Mouse (Mus musculus) midbrain, postnatal 0 days (tissue): ENCODE data around the gene A730061H03Rik. TPM values are rescaled to one million over a fixed set of nuclear protein-coding genes. Genes with fewer than 3 reads are reported as not detected.

Experiments
- ATAC-seq: fragments of 200-750 bp; cut with Nextera tagmentation; 2 replicates; pipeline ENCODE4 v1.8.0; 2017; ENCODE audit warnings: moderate number of reproducible peaks, mild to moderate bottlenecking, moderate TSS enrichment, moderate library complexity; ENCODE audit not compliant: low FRiP score
- DNase-seq: peaks from one replicate; pipeline ENCODE4 v3.0.0-alpha.2; 2015; ENCODE audit warnings: low spot score
- H3K27ac ChIP-seq: fragments of 300-500 bp; sonication (generic); 2 replicates; pipeline ENCODE4 v1.5.1; 2014; ENCODE audit warnings: low read depth, mild to moderate bottlenecking, low read length, mixed read lengths
- H3K27me3 ChIP-seq: fragments of 300-500 bp; sonication (generic); 2 replicates; pipeline ENCODE4 v1.6.1; 2014; ENCODE audit warnings: low read length, control low read depth, mixed read lengths; ENCODE audit not compliant: insufficient read depth
- H3K36me3 ChIP-seq: fragments of 300-500 bp; sonication (generic); 2 replicates; pipeline ENCODE4 v1.6.1; 2014; ENCODE audit warnings: low read length, control low read depth, mixed read lengths; ENCODE audit not compliant: insufficient read depth
- H3K4me1 ChIP-seq: fragments of 300-500 bp; sonication (generic); 2 replicates; pipeline ENCODE4 v1.6.1; 2014; ENCODE audit warnings: mild to moderate bottlenecking, control low read depth, antibody characterized with exemption, low read length, mixed read lengths; ENCODE audit not compliant: insufficient read depth
- H3K4me2 ChIP-seq: fragments of 300-500 bp; sonication (generic); 2 replicates; pipeline ENCODE4 v1.6.1; 2014; ENCODE audit warnings: low read depth, mild to moderate bottlenecking, low read length, mixed read lengths; ENCODE audit not compliant: poor library complexity, severe bottlenecking
- H3K4me3 ChIP-seq: fragments of 300-500 bp; sonication (generic); 2 replicates; pipeline ENCODE4 v1.5.1; 2014; ENCODE audit warnings: low read depth, mild to moderate bottlenecking, low read length, moderate library complexity
- H3K9ac ChIP-seq: fragments of 300-500 bp; sonication (generic); replicated peaks from 2 replicates; pipeline ENCODE4 v1.6.1; 2014; ENCODE audit warnings: mild to moderate bottlenecking, low read length, moderate library complexity, mixed read lengths; ENCODE audit not compliant: poor library complexity, severe bottlenecking
- H3K9me3 ChIP-seq: fragments of 300-500 bp; sonication (generic); 2 replicates; pipeline ENCODE4 v1.6.1; 2016; ENCODE audit warnings: low read length, control low read depth
- CTCF ChIP-seq: IDR thresholded peaks from 2 replicates; pipeline ENCODE4 v1.5.1; 2016; ENCODE audit warnings: antibody characterized with exemption, mild to moderate bottlenecking
- WGBS: fragments of 180-500 bp; shearing (Covaris S2); extraction: QIAGEN DNeasy Blood & Tissue Kit; methylation state at CpG from one replicate; pipeline ENCODE4 v1.1.7; 2014; 5-methylcytosine and 5-hydroxymethylcytosine counted together
- polyA plus RNA-seq: library from polyadenylated mRNA; unstranded; fragments of >200 nt; fragmentation: Nextera tagmentation; extraction: Ambion mirVana; gene quantifications from 2 replicates; pipeline ENCODE4 v1.2.1, GENCODE M21; 2015
- total RNA-seq: library from RNA; depleted of rRNA; stranded (reverse); fragments of >200 nt; gene quantifications from 2 replicates; pipeline ENCODE4 v1.2.3, GENCODE M21; 2014; rRNA removed

Gene A730061H03Rik
- total and polyA plus RNA-seq, 2 experiments from 2014 or later, result 0.69 to 5.4 TPM

DNA sequence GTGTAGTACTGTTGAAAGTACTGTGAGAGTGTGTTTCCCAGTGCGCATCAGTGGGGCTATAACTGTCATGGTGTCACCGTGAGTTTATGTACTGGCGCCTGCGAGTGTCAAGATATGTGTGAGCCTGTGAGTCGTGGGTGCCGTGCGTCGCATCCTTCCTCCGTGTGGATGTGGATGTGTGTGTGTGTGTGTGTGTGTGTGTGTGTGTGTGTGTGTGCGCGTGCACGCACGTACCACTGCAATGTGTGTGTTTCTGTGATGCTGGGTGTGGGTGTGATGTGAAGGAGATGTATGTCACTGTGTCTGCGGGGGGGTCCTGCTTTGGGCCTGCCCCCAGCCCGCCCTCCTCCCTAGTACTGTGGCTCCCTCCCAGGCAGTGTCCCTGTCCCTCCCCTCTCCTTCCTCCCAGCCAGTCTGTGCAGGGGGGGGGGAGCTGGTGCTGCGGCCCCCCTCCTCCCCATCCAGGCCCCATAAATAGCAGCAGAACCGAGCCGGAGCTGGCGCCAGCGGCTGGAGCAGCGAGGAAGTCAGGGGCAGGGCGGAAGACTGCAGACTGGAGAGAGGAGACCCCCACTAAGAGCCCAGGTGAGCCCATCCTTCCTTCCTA lies 50.0 kb downstream of the A730061H03Rik start, which contains the start of gene Cpne6:
Cpne6 (plus strand) TSS at position 321 of the 607 bp plus-strand sequence.
- ATAC-seq, result peak; percentile 25; the same call in 1 of the 2 replicates
- Histone ChIP-seq H3K36me3 (peaks cover 3% of the 10 kb centered on the region; the same call in 1 of the 2 replicates), H3K27ac (no peak within 1 kb of the TSS), H3K9ac (0 out of 2 replicates have a peak within 1 kb of the TSS, but pooled peaks have one; percentile 1), H3K4me3 (no peak within 1 kb of the TSS), H3K27me3 (no peaks in the 10 kb centered on the region), H3K4me2 (peak within 1 kb of the TSS; percentile 29), H3K9me3 (no peaks in the 10 kb centered on the region), H3K4me1 (0 out of 2 replicates have a peak, but pooled peaks cover 4% of the 10 kb centered on the region)
- TF ChIP-seq CTCF, result no peak
- WGBS, result 73% methylated on average over 18 of the region's 22 CpGs
- DNase-seq, result no peak

Other genes starting within 250 kb of the A730061H03Rik start
- gene Dhrs4, start 81.6 kb downstream of the A730061H03Rik start, total RNA-seq, result 10.0 and 13.8 TPM in 2 replicates
- 18.0 and 19.4 TPM in 2 replicates for gene Dhrs4, start 81.6 kb downstream of the A730061H03Rik start, polyA plus RNA-seq
- gene Carmil3, start 69.8 kb downstream of the A730061H03Rik start, total RNA-seq, result 118 and 166 TPM in 2 replicates
- 33.3 and 37.6 TPM in 2 replicates for gene Carmil3, start 69.8 kb downstream of the A730061H03Rik start, polyA plus RNA-seq
- 9.4 and 14.7 TPM in 2 replicates for gene Cpne6, start 50.0 kb downstream of the A730061H03Rik start, total RNA-seq
- gene Cpne6, start 50.0 kb downstream of the A730061H03Rik start, polyA plus RNA-seq, result 12.3 and 15.0 TPM in 2 replicates
- gene Nrl, start 35.4 kb downstream of the A730061H03Rik start, total RNA-seq, result 1.5 and 3.8 TPM in 2 replicates
- 0.55 and 0.57 TPM in 2 replicates for gene Nrl, start 35.4 kb downstream of the A730061H03Rik start, polyA plus RNA-seq
- gene Pck2, start 20.1 kb downstream of the A730061H03Rik start, total RNA-seq, result 27.8 and 29.1 TPM in 2 replicates
- gene Pck2, start 20.1 kb downstream of the A730061H03Rik start, polyA plus RNA-seq, result 18.2 and 21.6 TPM in 2 replicates
- 98.3 and 103 TPM in 2 replicates for gene Dcaf11, start 400 bp downstream of the A730061H03Rik start, total RNA-seq
- gene Dcaf11, start 400 bp downstream of the A730061H03Rik start, polyA plus RNA-seq, result 102 and 114 TPM in 2 replicates
- gene Fitm1, start 15.2 kb upstream of the A730061H03Rik start, total RNA-seq, result 0.33 and 0.80 TPM in 2 replicates
- 0.16 and 0.17 TPM in 2 replicates for gene Fitm1, start 15.2 kb upstream of the A730061H03Rik start, polyA plus RNA-seq
- 119 and 147 TPM in 2 replicates for gene Psme1, start 17.7 kb upstream of the A730061H03Rik start, total RNA-seq
- 268 and 288 TPM in 2 replicates for gene Psme1, start 17.7 kb upstream of the A730061H03Rik start, polyA plus RNA-seq
- 36.3 and 38.9 TPM in 2 replicates for gene Emc9, start 24.9 kb upstream of the A730061H03Rik start, total RNA-seq
- 74.3 and 78.8 TPM in 2 replicates for gene Emc9, start 24.9 kb upstream of the A730061H03Rik start, polyA plus RNA-seq
- gene Psme2, start 30.7 kb upstream of the A730061H03Rik start, total RNA-seq, result 62.8 and 69.6 TPM in 2 replicates
- gene Psme2, start 30.7 kb upstream of the A730061H03Rik start, polyA plus RNA-seq, result 157 and 184 TPM in 2 replicates
- gene Rnf31, start 31.3 kb upstream of the A730061H03Rik start, total RNA-seq, result 19.8 and 26.7 TPM in 2 replicates
- 20.4 and 23.0 TPM in 2 replicates for gene Rnf31, start 31.3 kb upstream of the A730061H03Rik start, polyA plus RNA-seq
- gene Irf9, start 43.2 kb upstream of the A730061H03Rik start, total RNA-seq, result 17.1 and 18.2 TPM in 2 replicates
- gene Irf9, start 43.2 kb upstream of the A730061H03Rik start, polyA plus RNA-seq, result 7.4 and 8.3 TPM in 2 replicates
- gene Rec8, start 57.6 kb upstream of the A730061H03Rik start, total RNA-seq, result 6.0 and 11.1 TPM in 2 replicates
- gene Rec8, start 57.6 kb upstream of the A730061H03Rik start, polyA plus RNA-seq, result 7.6 and 8.7 TPM in 2 replicates
- 109 and 122 TPM in 2 replicates for gene Ipo4, start 75.6 kb upstream of the A730061H03Rik start, total RNA-seq
- gene Ipo4, start 75.6 kb upstream of the A730061H03Rik start, polyA plus RNA-seq, result 104 and 112 TPM in 2 replicates
- 6.3 and 6.7 TPM in 2 replicates for gene Gm49378, start 77.5 kb upstream of the A730061H03Rik start, total RNA-seq
- gene Gm49378, start 77.5 kb upstream of the A730061H03Rik start, polyA plus RNA-seq, result 2.3 and 2.8 TPM in 2 replicates
- 47.7 and 60.3 TPM in 2 replicates for gene Tm9sf1, start 83.4 kb upstream of the A730061H03Rik start, total RNA-seq
- 48.2 and 54.3 TPM in 2 replicates for gene Tm9sf1, start 83.4 kb upstream of the A730061H03Rik start, polyA plus RNA-seq
- gene Tssk4, start 89.8 kb upstream of the A730061H03Rik start, total RNA-seq, result 0.14 and 0.16 TPM in 2 replicates
- 0.28 and 0.36 TPM in 2 replicates for gene Tssk4, start 89.8 kb upstream of the A730061H03Rik start, polyA plus RNA-seq
- gene Mdp1, start 100.1 kb upstream of the A730061H03Rik start, total RNA-seq, result 46.7 and 53.7 TPM in 2 replicates
- 77.9 and 82.2 TPM in 2 replicates for gene Mdp1, start 100.1 kb upstream of the A730061H03Rik start, polyA plus RNA-seq
- gene Gmpr2, start 111.5 kb upstream of the A730061H03Rik start, total RNA-seq, result 19.9 and 24.4 TPM in 2 replicates
- 35.5 and 36.7 TPM in 2 replicates for gene Gmpr2, start 111.5 kb upstream of the A730061H03Rik start, polyA plus RNA-seq
- 129 and 133 TPM in 2 replicates for gene Nedd8, start 111.7 kb upstream of the A730061H03Rik start, total RNA-seq
- gene Nedd8, start 111.7 kb upstream of the A730061H03Rik start, polyA plus RNA-seq, result 569 and 590 TPM in 2 replicates
- 14.6 and 15.7 TPM in 2 replicates for gene Tinf2, start 121.4 kb upstream of the A730061H03Rik start, total RNA-seq
- 19.9 and 23.6 TPM in 2 replicates for gene Tinf2, start 121.4 kb upstream of the A730061H03Rik start, polyA plus RNA-seq
- gene Tgm1, start 153.5 kb upstream of the A730061H03Rik start, total RNA-seq, result 0.16 and 0.38 TPM in 2 replicates
- 0.14 and 0.18 TPM in 2 replicates for gene Tgm1, start 153.5 kb upstream of the A730061H03Rik start, polyA plus RNA-seq
- gene Rabggta, start 161.9 kb upstream of the A730061H03Rik start, total RNA-seq, result 75.1 and 94.5 TPM in 2 replicates
- gene Rabggta, start 161.9 kb upstream of the A730061H03Rik start, polyA plus RNA-seq, result 61.9 and 62.6 TPM in 2 replicates
- 75.1 and 94.0 TPM in 2 replicates for gene Dhrs1, start 185.3 kb upstream of the A730061H03Rik start, total RNA-seq
- gene Dhrs1, start 185.3 kb upstream of the A730061H03Rik start, polyA plus RNA-seq, result 72.0 and 73.3 TPM in 2 replicates
- 22.0 and 30.4 TPM in 2 replicates for gene Nop9, start 185.3 kb upstream of the A730061H03Rik start, total RNA-seq
- gene Nop9, start 185.3 kb upstream of the A730061H03Rik start, polyA plus RNA-seq, result 17.3 and 17.8 TPM in 2 replicates
- 0.66 and 2.6 TPM in 2 replicates for gene Cideb, start 198.1 kb upstream of the A730061H03Rik start, total RNA-seq
- gene Cideb, start 198.1 kb upstream of the A730061H03Rik start, polyA plus RNA-seq, result 0.25 and 1.1 TPM in 2 replicates
- 0.38 and 1.6 TPM in 2 replicates for gene Ltb4r2, start 201.0 kb upstream of the A730061H03Rik start, total RNA-seq
- 0.43 and 0.60 TPM in 2 replicates for gene Ltb4r2, start 201.0 kb upstream of the A730061H03Rik start, polyA plus RNA-seq
- gene Ltb4r1, start 205.6 kb upstream of the A730061H03Rik start, total RNA-seq, result 0.88 and 1.8 TPM in 2 replicates
- gene Ltb4r1, start 205.6 kb upstream of the A730061H03Rik start, polyA plus RNA-seq, result 0.94 and 1.1 TPM in 2 replicates
- 3.6 and 4.0 TPM in 2 replicates for gene Adcy4, start 223.7 kb upstream of the A730061H03Rik start, total RNA-seq
- 1.7 TPM in 2 replicates for gene Adcy4, start 223.7 kb upstream of the A730061H03Rik start, polyA plus RNA-seq
- 0.27 TPM in 1 of 2 replicates, not detected in the other for gene Ripk3, start 228.5 kb upstream of the A730061H03Rik start, total RNA-seq
- gene Ripk3, start 228.5 kb upstream of the A730061H03Rik start, polyA plus RNA-seq, result 1.3 and 3.0 TPM in 2 replicates